Mouse (Mus musculus) midbrain, postnatal 0 days (tissue): ENCODE results near the gene Acvr1b. TPM values are rescaled to one million over a fixed set of nuclear protein-coding genes. Genes with fewer than 3 reads are reported as not detected.
A peak's percentile ranks its signal among the peaks of the same experiment; 100 is the strongest.

Experiments
- ATAC-seq: fragments of 200-750 bp; cut with Nextera tagmentation; 2 replicates; pipeline ENCODE4 v1.8.0; 2017; ENCODE audit warnings: moderate number of reproducible peaks, mild to moderate bottlenecking, moderate TSS enrichment, moderate library complexity; ENCODE audit not compliant: low FRiP score
- DNase-seq: peaks from one replicate; pipeline ENCODE4 v3.0.0-alpha.2; 2015; ENCODE audit warnings: low spot score
- H3K27ac ChIP-seq: fragments of 300-500 bp; sonication (generic); 2 replicates; pipeline ENCODE4 v1.5.1; 2014; ENCODE audit warnings: low read depth, mild to moderate bottlenecking, low read length, mixed read lengths
- H3K27me3 ChIP-seq: fragments of 300-500 bp; sonication (generic); 2 replicates; pipeline ENCODE4 v1.6.1; 2014; ENCODE audit warnings: low read length, control low read depth, mixed read lengths; ENCODE audit not compliant: insufficient read depth
- H3K36me3 ChIP-seq: fragments of 300-500 bp; sonication (generic); 2 replicates; pipeline ENCODE4 v1.6.1; 2014; ENCODE audit warnings: low read length, control low read depth, mixed read lengths; ENCODE audit not compliant: insufficient read depth
- H3K4me1 ChIP-seq: fragments of 300-500 bp; sonication (generic); 2 replicates; pipeline ENCODE4 v1.6.1; 2014; ENCODE audit warnings: mild to moderate bottlenecking, control low read depth, antibody characterized with exemption, low read length, mixed read lengths; ENCODE audit not compliant: insufficient read depth
- H3K4me2 ChIP-seq: fragments of 300-500 bp; sonication (generic); 2 replicates; pipeline ENCODE4 v1.6.1; 2014; ENCODE audit warnings: low read depth, mild to moderate bottlenecking, low read length, mixed read lengths; ENCODE audit not compliant: poor library complexity, severe bottlenecking
- H3K4me3 ChIP-seq: fragments of 300-500 bp; sonication (generic); 2 replicates; pipeline ENCODE4 v1.5.1; 2014; ENCODE audit warnings: low read depth, mild to moderate bottlenecking, low read length, moderate library complexity
- H3K9ac ChIP-seq: fragments of 300-500 bp; sonication (generic); replicated peaks from 2 replicates; pipeline ENCODE4 v1.6.1; 2014; ENCODE audit warnings: mild to moderate bottlenecking, low read length, moderate library complexity, mixed read lengths; ENCODE audit not compliant: poor library complexity, severe bottlenecking
- H3K9me3 ChIP-seq: fragments of 300-500 bp; sonication (generic); 2 replicates; pipeline ENCODE4 v1.6.1; 2016; ENCODE audit warnings: low read length, control low read depth
- CTCF ChIP-seq: IDR thresholded peaks from 2 replicates; pipeline ENCODE4 v1.5.1; 2016; ENCODE audit warnings: antibody characterized with exemption, mild to moderate bottlenecking
- WGBS: fragments of 180-500 bp; shearing (Covaris S2); extraction: QIAGEN DNeasy Blood & Tissue Kit; methylation state at CpG from one replicate; pipeline ENCODE4 v1.1.7; 2014; 5-methylcytosine and 5-hydroxymethylcytosine counted together
- polyA plus RNA-seq: library from polyadenylated mRNA; unstranded; fragments of >200 nt; fragmentation: Nextera tagmentation; extraction: Ambion mirVana; gene quantifications from 2 replicates; pipeline ENCODE4 v1.2.1, GENCODE M21; 2015
- total RNA-seq: library from RNA; depleted of rRNA; stranded (reverse); fragments of >200 nt; gene quantifications from 2 replicates; pipeline ENCODE4 v1.2.3, GENCODE M21; 2014

Gene Acvr1b
- total and polyA plus RNA-seq, 2 experiments from 2014 or later = 15.2 to 86.8 TPM

- 0 out of 2 replicates have a peak overlapping the region, but pooled peaks have one; percentile 79 for H3K9ac ChIP-seq
Observed at GRCm38 (mm10) chr15:101222897-101223482, 49.1 kb downstream of the Acvr1b start.

GRCm38 (mm10) chr15:101223596-101223995 is 49.7 kb downstream of the Acvr1b start:
- no peaks in the 10 kb centered on the region for H3K27me3 ChIP-seq
- H3K27ac ChIP-seq = no peak overlapping the region
- TF ChIP-seq CTCF = no peak
- WGBS = 13% methylated on average over 5 of the region's 5 CpGs
- peak overlapping the region; percentile 79 for H3K9ac ChIP-seq
- peaks cover 4% of the 10 kb centered on the region; the same call in 1 of the 2 replicates for H3K4me1 ChIP-seq
- peak overlapping the region; percentile 96 for H3K4me2 ChIP-seq
- ATAC-seq = 0 out of 2 replicates have a peak, but pooled peaks have one; percentile 6
- H3K4me3 ChIP-seq = peak overlapping the region; percentile 81
- H3K9me3 ChIP-seq = no peaks in the 10 kb centered on the region
- DNase-seq = no peak
- H3K36me3 ChIP-seq = no peaks in the 10 kb centered on the region

More at GRCm38 (mm10) chr15:101222897-101223482, 49.1 kb downstream of the Acvr1b start:
- Histone ChIP-seq H3K27ac (no peak overlapping the region), H3K27me3 (no peaks in the 10 kb centered on the region), H3K4me1 (peaks cover 4% of the 10 kb centered on the region; the same call in 1 of the 2 replicates), H3K9me3 (no peaks in the 10 kb centered on the region), H3K4me2 (peak overlapping the region; percentile 96; the same call in 1 of the 2 replicates), H3K4me3 (peak overlapping the region; percentile 81; the same call in 1 of the 2 replicates), H3K36me3 (no peaks in the 10 kb centered on the region)
- no peak for ATAC-seq
- no peak for TF ChIP-seq CTCF
- DNase-seq = no peak
- 43% methylated on average over 13 of the region's 13 CpGs for WGBS

GRCm38 (mm10) chr15:101224006-101224906 is 50.4 kb downstream of the Acvr1b start, which contains the start of gene Grasp:
TSS of gene Grasp (plus strand) at chr15:101224188.
- H3K4me1 ChIP-seq = peaks cover 4% of the 10 kb centered on the region; the same call in 1 of the 2 replicates
- no peak within 1 kb of the TSS for H3K27ac ChIP-seq
- ATAC-seq = peak; percentile 82

GRCm38 (mm10) chr15:101224977-101225376 is 51.1 kb downstream of the Acvr1b start:
- peak overlapping the region; percentile 81 for H3K4me3 ChIP-seq
- 9% methylated on average over 14 of the region's 14 CpGs for WGBS
- DNase-seq (no peak), ATAC-seq (no peak)
- no peaks in the 10 kb centered on the region for H3K9me3 ChIP-seq
- no peak for TF ChIP-seq CTCF
- H3K27ac ChIP-seq = no peak overlapping the region
- H3K36me3 ChIP-seq = no peaks in the 10 kb centered on the region
- H3K9ac ChIP-seq = peak overlapping the region; percentile 79; the same call in 1 of the 2 replicates
- no peaks in the 10 kb centered on the region for H3K27me3 ChIP-seq
- H3K4me1 ChIP-seq = peaks cover 4% of the 10 kb centered on the region; the same call in 1 of the 2 replicates
- peak overlapping the region; percentile 96 for H3K4me2 ChIP-seq

More at GRCm38 (mm10) chr15:101224006-101224906, 50.4 kb downstream of the Acvr1b start, which contains the start of gene Grasp:
- Histone ChIP-seq H3K9me3 (no peaks in the 10 kb centered on the region), H3K36me3 (no peaks in the 10 kb centered on the region), H3K4me3 (peak within 1 kb of the TSS; percentile 81), H3K27me3 (no peaks in the 10 kb centered on the region), H3K9ac (peak within 1 kb of the TSS; percentile 79), H3K4me2 (peak within 1 kb of the TSS; percentile 96)
- no peak; the same call in 1 of the 2 replicates for TF ChIP-seq CTCF
- WGBS = under 1% methylated on average over 74 of the region's 77 CpGs
- peak; percentile 75 for DNase-seq

GRCm38 (mm10) chr15:101227971-101228370 is 54.1 kb downstream of the Acvr1b start:
- H3K9me3 ChIP-seq = no peaks in the 10 kb centered on the region
- H3K4me2 ChIP-seq = no peak overlapping the region
- peaks cover 4% of the 10 kb centered on the region; the same call in 1 of the 2 replicates for H3K4me1 ChIP-seq
- H3K27ac ChIP-seq = no peak overlapping the region
- H3K36me3 ChIP-seq = no peaks in the 10 kb centered on the region
- no peak overlapping the region for H3K9ac ChIP-seq
- H3K4me3 ChIP-seq = no peak overlapping the region
- 23% methylated on average over 7 of the region's 7 CpGs for WGBS
- ATAC-seq (no peak), DNase-seq (no peak)
- H3K27me3 ChIP-seq = no peaks in the 10 kb centered on the region
- TF ChIP-seq CTCF = no peak
